Mouse (Mus musculus) urinary bladder, postnatal 4 days (tissue): ENCODE results near the gene Gm10192.
"Not testable (repeated sequence)": the region's sequence is repeated elsewhere in the genome, so short reads cannot be mapped to it uniquely, and the experiment has no call there.

Experiments
- DNase-seq, 2 experiments: peaks; one replicate each; pipeline ENCODE4 v3.0.0; 2021 to 2022; ENCODE audit warnings: low spot score in 2 of 2

Gene Gm10192

GRCm38 (mm10) chr4:97183066-97183465, at the start of gene Gm10192:
Gm10192 (minus strand) TSS chr4:97183166.
- DNase-seq = not testable (repeated sequence)

- DNase-seq = no peak
Measured at GRCm38 (mm10) chr4:97230411-97231104, 47.6 kb upstream of the Gm10192 start.

DNA sequence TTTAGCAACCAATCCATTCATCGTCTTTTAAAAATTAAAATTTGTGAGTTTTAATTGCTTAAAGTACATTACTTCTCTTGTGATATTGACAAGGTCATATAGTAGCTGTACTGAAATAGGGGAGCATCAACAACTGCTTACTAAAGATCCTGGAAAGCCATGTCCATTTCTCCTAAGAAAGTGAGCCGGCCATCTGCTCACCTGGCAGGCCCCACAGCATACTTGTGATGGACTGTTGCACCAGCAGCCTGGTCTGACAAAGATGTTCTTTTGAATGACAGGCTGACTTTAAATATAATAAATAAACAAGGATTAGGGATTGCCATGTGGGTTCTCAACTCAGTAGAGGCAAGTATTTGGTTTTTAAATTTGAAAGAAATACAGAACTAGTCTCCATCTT, 36.7 kb upstream of the Gm10192 start:
- DNase-seq = no peak

- no peak for DNase-seq
Measured at GRCm38 (mm10) chr4:97217906-97218305, 34.9 kb upstream of the Gm10192 start.

DNA sequence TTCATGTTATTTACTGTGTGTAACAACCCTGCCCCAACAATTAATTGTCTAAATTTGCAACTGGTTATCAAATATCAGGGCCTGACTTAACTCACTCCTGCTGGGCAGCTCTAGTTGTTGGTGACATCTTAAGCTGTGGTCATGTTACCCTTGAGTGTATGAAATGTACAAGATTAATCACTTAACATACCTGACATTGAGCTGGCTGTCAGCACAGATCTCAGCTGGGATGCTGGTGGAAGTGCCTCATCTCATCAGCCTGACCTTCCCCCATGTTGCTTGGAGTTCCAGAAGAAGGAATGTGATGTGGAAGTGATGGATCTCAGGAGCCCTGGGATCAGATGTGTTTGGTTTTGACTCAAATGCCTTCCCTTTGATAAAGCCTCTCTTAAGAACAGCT, 29.5 kb upstream of the Gm10192 start:
- DNase-seq = no peak

- DNase-seq = not testable (repeated sequence)
Measured at GRCm38 (mm10) chr4:97202986-97203385, 20.0 kb upstream of the Gm10192 start.

DNA sequence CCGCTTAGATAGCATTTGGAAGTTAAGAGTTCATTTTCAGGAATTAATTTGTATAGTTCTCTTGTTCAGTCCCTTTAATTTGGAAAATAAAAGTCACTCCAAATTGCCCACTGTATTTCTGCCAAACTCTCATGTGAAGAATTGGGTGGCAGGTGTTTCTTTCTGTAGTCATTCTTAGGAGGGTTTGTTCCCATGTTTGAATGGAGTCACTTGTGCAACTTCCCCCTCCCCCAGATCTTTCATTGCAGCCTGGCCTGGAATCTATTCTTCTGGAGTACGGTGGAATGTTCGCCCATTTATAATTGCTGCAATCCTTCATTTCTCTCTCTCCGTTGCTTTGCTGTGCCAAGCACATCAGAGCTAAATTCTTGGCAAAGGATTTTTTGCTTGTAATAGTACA, 10.2 kb upstream of the Gm10192 start:
- DNase-seq = no peak

- DNase-seq = no peak
Measured at GRCm38 (mm10) chr4:97192601-97193000, 9.6 kb upstream of the Gm10192 start.

DNA sequence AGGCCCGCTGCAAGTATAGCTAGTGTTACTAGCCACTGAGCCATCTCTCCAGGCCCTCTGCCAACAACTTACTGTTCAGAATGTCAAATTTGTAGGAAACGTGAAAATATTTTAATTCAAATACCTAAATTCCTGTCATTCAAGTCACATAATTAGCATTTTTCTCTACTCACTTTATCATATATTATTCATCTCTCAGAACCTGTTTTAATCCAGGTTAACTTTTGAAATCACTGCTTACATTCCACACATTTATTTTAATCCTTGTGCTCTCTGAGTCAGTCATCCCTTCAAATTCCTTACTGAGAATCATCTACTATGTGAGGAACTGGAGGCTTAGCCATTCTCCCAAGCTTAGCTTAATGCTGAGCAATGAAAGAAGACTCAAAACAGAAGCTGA, 2.6 kb downstream of the Gm10192 start:
- DNase-seq = no peak

- DNase-seq = no peak
Measured at GRCm38 (mm10) chr4:97156841-97157345, 26.1 kb downstream of the Gm10192 start.

DNA sequence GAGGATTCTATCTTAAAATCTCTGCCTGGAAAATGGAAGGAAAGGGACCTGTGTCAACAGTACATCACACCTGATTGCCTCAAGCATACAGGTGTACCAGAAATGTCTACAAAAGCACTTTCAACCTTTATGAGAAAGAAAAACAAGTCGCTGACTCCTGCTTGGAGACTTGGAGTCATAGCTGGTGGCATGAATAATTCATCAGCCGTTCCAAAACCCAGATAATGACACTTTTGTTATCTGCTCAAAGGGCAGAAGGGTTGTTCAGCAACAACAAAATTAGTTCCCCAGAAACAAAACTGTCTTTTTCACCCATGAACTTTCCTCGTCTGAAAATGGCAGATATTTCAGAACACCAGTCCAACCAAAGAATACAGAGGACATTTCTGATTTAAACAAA, 26.9 kb downstream of the Gm10192 start:
- no peak for DNase-seq

GRCm38 (mm10) chr4:97153554-97153953, 29.4 kb downstream of the Gm10192 start:
- no peak for DNase-seq

GRCm38 (mm10) chr4:97142484-97142883, 40.5 kb downstream of the Gm10192 start:
- no peak for DNase-seq
